Mouse (Mus musculus): ENCODE measurements around the gene Slc22a18. TPM values are rescaled to one million over a fixed set of nuclear protein-coding genes. Genes with fewer than 3 reads are reported as not detected.

Slc22a18 gene
- 0.59 TPM for polyA plus RNA-seq (2015; fragmentation: Illumina TruSeq; extraction: RNeasy Lipid Tissue Mini Kit (QIAGEN cat#74804); ENCODE audit: low read depth, low replicate concordance)

DNA sequence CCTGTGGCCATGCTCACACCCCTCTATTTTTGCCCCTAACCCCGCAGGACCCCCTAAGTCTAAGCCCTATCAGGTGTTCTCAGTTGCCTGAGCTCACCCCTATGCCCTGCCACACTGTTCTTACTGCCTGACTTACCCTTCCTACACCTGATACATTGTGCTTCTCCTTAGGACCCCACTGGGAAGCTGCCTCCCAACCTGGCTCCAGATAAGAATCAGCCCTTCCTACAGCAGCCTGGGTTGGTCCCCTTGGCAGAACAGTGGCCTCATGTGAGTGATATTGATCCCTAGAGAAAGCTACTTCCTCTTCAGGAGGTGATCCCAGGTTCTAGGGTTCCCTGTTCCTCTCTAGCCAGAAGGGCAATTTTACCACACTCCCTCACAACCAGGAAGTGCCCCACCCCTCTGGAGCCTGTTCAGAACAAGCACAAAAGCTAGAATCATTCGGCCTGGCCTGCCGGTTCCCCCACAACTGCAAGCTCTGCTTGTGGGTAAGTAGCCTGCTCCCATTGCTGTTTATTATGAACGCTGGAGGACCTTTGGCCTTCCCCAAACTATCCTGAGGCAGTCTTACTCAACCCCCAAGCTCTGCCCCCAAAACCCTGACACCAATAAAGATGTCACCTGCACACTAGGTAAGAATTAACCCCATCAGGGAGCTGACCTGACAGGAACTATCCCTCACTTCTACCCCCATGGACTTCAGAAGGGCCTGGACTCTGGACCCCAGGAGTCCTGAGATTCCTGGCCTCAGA is at the start of gene Slc22a18:
Gene Slc22a18, plus strand, starts transcription at position 390 of the 755 bp plus-strand sequence.

DNA sequence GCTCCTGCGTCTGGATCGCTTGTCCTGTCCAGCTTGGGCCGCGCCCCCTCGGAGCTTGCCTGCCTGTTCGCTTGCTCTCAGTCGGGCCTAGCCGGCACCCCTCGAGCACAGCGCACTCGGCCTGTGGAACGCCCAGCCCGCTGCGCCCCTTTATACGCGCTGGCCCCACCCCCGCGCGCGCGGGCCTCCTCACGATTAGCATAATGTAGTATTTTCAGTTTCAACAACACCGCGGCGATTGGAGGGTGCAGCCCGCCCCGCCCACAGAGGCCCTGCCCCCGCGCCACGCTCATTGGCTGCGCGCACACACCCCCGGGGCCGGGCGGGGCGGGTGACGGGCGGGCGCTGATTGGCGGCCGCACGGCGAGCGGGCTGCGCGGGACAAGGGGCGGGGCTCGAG is 12.7 kb upstream of the Slc22a18 start, which contains the start of gene Cdkn1c:
Gene Cdkn1c, minus strand, starts transcription at position 177 of the 400 bp plus-strand sequence.

DNA sequence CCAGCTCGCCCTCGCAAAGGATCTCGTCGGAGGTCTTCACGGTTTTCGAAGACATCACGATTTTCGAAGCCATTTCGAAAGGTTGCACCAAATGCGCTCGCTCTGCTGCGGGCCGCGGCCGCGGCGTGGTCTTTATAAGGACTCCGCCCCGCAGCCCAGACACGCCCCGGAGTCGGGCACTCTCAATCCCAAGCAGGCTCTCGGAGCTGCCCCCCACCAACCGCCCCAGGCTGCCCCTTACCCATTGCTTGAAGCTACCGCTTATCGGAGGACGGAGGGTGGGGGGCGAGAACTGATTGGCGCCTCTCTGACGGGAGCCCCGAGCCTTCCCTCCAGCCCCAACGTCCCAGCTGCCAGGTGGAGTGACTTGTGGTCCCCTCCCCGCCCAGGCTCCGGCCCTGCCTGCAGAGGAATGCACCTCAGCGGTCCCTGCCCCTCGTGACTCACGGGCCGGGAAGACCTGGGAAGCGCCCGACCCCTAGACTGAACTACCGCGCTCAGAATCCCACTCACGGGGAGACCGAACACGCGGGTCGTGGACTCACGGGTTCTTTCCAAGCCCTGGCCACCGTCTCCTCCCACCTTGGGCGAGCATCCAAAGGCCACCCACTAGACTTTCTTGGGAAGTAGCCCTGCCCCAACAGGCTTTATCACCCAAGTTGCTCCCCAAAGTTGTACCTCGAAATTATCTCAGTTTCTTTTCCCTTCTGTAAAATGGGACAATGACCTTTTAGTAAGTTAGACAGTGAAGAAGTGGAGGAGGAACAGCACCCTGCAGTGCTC is 29.1 kb downstream of the Slc22a18 start, which contains the start of gene Phlda2:
Gene Phlda2, minus strand, starts transcription at position 733 of the 783 bp plus-strand sequence.

Other genes with a start within 250 kb of the Slc22a18 start
- gene Cdkn1c, start 12.7 kb upstream of the Slc22a18 start, polyA plus RNA-seq (2015; fragmentation: Illumina TruSeq; extraction: RNeasy Lipid Tissue Mini Kit (QIAGEN cat#74804); ENCODE audit: low read depth, low replicate concordance): 12.6 TPM
- gene Phlda2, start 29.4 kb downstream of the Slc22a18 start, polyA plus RNA-seq (2015; fragmentation: Illumina TruSeq; extraction: RNeasy Lipid Tissue Mini Kit (QIAGEN cat#74804); ENCODE audit: low read depth, low replicate concordance): not detected
- 126 TPM for gene Nap1l4, start 75.4 kb downstream of the Slc22a18 start, polyA plus RNA-seq (2015; fragmentation: Illumina TruSeq; extraction: RNeasy Lipid Tissue Mini Kit (QIAGEN cat#74804); ENCODE audit: low read depth, low replicate concordance)
- 53.5 TPM for gene Cars, start 126.4 kb downstream of the Slc22a18 start, polyA plus RNA-seq (2015; fragmentation: Illumina TruSeq; extraction: RNeasy Lipid Tissue Mini Kit (QIAGEN cat#74804); ENCODE audit: low read depth, low replicate concordance)
- not detected for gene Tnfrsf26, start 155.0 kb downstream of the Slc22a18 start, polyA plus RNA-seq (2015; fragmentation: Illumina TruSeq; extraction: RNeasy Lipid Tissue Mini Kit (QIAGEN cat#74804); ENCODE audit: low read depth, low replicate concordance)
- 1.9 TPM for gene Tnfrsf22, start 175.9 kb downstream of the Slc22a18 start, polyA plus RNA-seq (2015; fragmentation: Illumina TruSeq; extraction: RNeasy Lipid Tissue Mini Kit (QIAGEN cat#74804); ENCODE audit: low read depth, low replicate concordance)
- gene Tnfrsf23, start 212.1 kb downstream of the Slc22a18 start, polyA plus RNA-seq (2015; fragmentation: Illumina TruSeq; extraction: RNeasy Lipid Tissue Mini Kit (QIAGEN cat#74804); ENCODE audit: low read depth, low replicate concordance): 1.4 TPM

All from brain, adult 10 weeks (tissue).